Mouse (Mus musculus): ENCODE results near the gene Clk2. TPM values are rescaled to one million over a fixed set of nuclear protein-coding genes. Genes with fewer than 3 reads are reported as not detected.
A peak's percentile ranks its signal among the peaks of the same experiment; 100 is the strongest.
"Not testable (repeated sequence)": the region's sequence is repeated elsewhere in the genome, so short reads cannot be mapped to it uniquely, and the experiment has no call there.

Clk2 gene
- total RNA-seq, 2 experiments from 2014 or later, result 14.3 to 17.8 TPM

DNA sequence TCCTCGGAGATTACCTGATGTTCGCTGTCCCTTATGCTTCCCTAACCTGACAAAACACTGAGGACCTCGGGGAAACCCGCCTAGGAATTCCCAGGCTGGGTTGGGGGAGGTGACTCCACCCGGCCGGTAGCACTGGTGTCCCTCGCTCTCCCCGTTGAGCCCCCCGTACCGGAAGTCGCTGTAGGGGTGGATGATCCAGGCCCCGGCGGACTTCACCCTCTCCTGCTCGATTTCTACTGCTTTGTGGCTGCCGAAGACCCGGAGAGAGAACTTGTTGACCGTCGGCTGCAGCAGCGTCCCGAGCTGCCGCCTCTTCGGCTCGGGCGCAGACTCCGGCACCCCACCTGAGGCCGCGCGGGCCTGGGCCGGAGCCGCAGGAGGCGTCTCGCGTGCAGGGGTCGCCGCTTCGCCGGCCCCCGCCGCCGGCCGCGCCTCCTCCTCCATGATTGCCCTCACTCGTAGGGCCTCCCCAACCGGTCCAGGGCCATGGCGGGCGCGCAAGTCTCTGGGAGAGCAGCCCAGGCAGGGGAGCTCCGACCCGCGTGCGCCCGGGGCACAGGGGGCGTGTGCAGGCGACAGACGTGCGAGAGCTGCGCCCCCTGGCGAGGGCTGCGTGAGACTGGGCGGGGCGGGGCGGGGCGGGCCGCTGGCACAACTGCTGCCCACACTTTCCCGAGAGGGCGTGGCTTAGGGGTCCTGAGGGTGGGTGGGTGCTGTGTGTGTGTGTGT lies 4.8 kb upstream of the Clk2 start, which contains the start of gene Hcn3:
Gene Hcn3 (minus strand): TSS at position 581 of the 729 bp plus-strand sequence.
- DNase-seq, result peak; percentile 36 to 38

DNA sequence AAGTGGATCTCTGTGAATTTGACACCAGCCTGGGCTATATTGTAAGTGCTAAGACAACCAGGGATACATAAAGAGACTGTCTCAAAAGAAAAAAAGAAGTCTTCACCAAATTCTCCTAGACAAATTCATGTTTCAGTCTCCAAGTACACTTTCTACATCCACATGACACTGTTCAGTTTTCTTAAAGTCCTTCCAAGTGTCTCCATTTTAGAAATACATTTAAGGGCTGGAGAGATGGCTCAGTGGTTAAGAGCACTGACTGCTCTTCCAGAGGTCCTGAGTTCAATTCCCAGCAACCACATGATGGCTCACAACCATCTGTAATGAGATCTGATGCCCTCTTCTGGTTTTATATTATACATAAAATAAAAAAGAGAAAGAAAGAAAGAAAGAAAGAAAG lies 3.4 kb upstream of the Clk2 start:
- DNase-seq, result not testable (repeated sequence)

DNA sequence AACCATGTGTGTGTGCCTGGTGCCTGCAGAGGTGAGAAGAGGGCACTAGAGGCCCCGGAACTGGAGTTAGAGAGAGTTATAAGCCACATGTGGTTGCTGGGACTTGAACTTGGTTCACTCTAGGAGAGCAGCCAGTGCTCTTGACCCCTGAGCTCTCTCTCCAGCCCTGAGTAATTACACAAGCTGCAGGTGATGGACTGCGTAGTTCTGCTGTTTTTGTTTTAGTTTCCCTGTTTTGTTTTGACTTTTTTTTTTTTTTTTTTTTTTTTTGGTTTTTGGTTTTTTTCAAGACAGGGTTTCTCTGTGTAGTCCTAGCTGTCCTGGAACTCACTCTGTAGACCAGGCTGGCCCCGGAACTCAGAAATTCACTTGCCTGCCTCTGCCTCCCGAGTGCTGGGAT lies 2.8 kb upstream of the Clk2 start:
- no peak for DNase-seq

DNA sequence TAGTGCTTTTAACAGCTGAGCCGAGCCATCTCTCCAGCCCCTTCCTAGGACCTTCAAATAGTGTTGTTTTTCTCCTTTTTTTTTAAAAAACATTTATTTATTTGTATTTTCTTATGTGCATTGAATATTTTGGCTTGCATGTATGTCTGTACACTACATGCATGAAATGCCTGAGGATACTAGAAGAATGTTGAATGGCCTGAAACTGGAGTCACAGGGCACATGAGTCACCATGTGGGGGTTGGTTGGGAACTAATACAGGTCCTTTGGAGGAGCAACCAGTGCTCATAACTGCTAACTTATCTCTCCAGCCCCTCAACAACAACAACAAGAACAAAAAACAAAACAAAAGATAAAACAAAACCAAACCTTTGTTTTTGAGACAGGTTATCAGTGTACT lies 1.5 kb upstream of the Clk2 start:
- DNase-seq, result no peak

DNA sequence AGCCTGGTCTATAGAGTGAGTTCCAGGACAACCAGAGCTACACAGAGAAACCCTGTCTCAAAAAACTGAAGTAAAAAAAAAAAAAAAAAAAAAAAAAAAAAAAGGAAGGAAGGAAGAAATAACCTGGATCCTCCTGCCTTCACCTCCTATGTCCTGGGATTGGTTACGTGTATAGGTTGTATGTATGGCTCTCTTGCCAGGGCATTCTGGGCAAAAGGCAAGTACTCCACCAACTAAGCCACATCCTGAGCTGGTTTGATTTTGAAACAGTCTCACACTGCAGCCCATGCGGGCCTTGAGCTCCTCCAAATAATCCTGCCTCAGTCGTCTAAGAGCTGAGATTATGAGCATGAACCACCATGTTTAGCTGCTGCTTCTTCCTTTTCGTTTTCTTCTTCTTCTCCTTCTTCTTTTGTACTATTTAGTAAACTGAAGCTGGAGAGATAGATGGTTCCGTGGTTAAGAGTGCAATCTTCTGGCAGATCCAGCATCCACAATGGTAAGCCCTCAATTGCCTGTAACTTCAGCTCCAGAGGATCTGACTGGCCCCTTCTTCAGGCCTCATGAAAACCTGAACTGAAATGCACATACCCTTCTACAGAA lies 851 bp upstream of the Clk2 start:
- no peak for DNase-seq

DNA sequence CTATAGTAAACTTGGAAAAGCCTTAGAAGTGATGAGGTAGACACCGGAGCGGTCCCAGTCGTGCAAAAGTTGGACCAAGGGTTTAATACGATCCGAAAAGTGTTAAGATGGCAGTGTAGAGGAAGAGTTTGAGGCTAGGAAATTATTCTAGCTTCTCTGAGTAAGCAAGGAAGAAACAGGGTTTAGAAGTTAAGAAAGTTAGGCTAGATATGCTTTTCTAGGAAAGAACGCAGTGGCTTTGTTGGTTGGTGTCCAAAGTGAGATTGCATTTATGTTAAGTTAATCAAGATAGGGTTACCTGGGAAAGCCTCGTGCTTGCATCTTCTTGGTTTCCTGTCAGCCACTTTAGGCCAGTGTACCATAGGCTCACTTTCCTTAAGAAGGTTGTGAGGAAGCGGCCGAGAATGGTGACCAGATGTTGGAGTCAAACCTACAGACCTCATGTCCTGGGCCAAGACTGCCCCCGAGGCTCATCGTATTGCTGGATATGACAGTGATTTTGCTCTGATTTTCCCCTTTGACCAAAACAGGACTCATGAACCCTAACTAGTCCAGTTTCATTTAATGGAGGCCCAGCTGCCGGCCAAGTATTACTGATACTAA lies 774 bp downstream of the Clk2 start:
- DNase-seq, result no peak

DNA sequence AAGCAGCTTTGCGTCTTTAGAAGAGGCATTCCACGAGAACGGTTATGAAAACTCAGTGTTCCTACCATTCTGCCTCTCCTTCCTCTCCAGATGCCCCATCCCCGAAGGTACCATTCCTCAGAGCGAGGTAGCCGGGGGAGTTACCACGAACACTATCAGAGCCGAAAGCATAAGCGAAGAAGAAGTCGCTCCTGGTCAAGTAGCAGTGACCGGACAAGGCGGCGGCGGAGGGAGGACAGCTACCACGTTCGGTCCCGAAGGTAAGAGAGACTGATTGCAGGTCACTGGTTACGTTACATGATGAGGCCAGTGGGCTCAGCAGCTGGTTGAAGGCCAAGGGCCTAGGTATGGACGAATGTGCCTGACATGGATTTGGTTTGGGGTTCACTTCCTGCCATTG lies 2.4 kb downstream of the Clk2 start:
- no peak for DNase-seq

DNA sequence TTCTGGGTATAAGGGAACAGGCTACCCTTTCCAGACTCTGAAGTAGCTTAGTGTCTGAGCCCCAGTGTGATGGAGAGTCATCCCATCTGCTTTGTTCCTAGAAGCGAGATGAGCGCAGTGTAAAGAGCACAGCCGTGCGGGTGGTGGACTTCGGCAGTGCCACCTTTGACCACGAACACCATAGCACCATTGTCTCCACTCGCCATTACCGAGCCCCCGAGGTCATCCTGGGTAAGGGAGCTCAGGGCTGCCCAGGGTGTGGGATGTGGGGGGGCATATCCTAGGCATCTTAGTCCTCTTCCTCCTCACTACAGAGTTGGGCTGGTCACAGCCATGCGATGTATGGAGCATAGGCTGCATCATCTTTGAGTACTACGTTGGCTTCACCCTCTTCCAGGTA lies 10.2 kb downstream of the Clk2 start:
- no peak for DNase-seq

DNA sequence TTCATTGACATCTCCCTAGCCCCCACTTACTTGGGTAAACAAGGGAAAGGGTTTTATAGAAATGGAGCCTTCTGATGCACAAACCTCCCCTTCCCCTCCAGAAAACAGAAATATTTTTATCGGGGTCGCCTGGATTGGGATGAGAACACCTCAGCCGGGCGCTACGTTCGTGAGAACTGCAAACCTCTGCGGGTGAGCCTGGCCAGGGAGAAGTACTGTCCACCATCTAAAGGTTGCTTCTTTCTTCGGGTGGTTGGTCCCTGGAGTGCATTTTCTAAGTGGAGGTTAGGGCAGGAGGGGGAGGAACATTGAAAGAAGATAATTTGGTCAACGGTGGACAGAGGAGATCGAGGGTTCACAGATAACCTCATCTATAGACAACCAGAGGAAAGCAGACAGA lies 10.9 kb downstream of the Clk2 start:
- DNase-seq, result no peak

DNA sequence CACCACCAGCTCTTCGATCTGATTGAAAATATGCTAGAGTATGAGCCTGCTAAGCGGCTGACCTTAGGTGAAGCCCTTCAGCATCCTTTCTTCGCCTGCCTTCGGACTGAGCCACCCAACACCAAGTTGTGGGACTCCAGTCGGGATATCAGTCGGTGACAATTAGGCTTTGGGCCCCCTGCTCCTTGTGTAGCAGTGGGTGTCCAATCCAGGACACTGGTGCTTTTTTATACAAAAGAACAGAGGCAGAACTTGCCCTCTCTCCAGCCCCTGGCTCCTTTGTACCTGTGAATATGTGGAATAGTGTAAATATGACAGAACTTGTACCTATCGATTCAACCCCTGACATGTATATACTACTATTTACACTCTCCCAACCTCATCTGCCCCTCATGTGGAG lies 11.8 kb downstream of the Clk2 start:
- no peak for DNase-seq

DNA sequence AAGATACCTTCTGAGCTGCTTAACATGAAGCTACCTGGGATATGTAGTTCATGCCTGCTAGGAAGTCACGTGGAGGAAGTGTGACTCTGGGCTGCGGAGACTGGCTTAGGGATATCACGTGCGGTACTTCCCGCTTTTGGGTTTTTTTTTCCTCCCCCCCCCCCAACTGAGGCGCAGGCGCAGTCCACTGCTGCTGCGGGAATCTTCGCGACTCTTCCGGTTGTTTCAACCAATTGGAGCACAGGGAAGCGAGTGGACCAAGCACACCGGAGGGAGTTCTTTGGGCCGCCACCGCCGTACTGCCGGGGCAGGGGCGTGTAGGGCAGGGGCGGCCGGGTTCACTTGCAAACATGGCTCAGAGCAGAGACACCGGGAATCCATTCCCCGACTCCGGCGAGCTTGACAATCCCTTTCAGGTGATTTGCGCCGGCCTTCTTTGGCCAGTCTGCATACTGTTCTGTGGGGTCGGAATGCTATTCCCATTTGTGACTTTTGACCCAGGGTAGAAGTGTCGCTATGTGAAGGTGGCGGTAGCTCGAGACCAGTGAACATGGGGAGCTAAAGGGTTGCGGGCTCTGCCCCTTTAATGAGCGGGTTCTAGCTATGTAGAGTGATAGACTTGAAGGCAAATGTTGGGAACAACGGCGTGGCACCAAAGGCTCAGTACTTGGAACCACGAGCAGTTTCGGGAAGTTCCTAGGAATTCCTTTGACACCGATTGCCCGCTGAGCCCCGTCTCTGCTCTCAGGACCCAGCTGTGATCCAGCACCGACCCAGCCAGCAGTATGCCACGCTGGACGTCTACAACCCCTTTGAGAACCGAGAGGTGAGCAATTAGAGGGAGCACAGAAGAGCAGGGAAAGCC lies 12.9 kb downstream of the Clk2 start, which contains the start of gene Scamp3:
Gene Scamp3 (plus strand): TSS at position 232 of the 865 bp plus-strand sequence.
- DNase-seq, result peak; percentile 88 to 94

DNA sequence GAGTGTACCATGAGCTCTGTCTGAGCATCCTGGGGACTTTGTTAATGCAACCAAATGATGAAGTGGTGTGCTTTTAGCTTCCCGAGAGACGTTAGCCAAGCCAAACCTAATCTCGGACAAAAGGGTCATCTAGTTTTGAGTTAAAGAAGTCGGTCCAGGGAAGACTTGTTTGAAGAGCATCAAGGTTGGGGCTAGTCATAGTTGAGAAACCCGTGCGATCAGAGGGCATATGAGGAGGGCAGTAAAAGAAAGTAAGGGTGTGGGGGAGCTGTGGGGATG lies 13.5 kb downstream of the Clk2 start:
- no peak for DNase-seq

DNA sequence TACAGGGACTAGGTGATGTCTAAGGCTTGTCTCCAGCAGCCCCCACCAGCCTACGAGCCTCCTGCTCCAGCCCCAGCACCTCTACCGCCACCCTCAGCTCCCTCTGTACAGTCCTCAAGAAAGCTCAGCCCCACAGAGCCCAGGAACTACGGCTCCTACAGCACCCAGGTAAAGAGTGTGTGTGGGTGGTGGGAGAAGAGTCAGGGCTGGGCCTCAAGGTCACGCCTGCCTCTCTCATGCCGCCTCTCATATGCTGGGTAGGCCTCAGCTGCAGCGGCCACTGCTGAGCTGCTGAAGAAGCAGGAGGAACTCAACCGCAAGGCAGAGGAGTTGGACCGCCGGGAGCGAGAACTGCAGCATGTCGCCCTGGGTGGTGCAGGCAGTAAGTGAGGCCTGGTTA lies 14.5 kb downstream of the Clk2 start:
- DNase-seq, result no peak

DNA sequence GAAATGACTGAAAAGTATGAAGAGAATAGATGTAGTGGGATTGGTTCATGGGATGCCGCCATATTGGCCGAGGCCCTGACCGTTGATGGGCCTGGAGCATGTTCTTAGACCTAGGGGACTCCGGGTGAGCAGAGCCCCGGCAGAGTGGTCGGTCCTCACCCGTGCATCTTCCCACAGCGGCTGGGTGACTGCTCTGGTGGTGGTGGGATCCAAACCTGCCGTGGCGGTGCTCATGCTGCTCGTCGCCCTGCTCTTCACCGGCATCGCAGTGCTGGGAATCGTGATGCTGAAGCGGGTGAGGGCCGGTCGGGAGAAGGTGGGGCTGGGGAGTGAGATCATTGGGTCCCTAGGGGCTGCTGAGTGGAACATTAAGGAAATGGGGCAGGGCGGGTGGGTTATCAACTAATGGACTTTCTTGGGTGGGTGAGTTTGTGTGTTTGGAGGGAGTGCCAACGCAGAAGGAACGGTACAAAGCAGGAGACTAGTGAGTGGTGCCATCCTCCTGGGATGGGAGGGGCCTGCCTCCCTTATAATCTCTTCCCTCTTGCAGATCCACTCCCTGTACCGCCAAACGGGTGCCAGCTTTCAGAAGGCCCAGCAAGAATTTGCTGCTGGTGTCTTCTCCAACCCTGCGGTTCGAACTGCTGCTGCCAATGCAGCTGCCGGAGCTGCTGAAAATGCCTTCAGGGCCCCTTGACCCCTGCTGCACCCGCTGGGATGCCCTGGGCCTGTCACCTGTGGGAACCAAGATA lies 17.3 kb downstream of the Clk2 start:
- DNase-seq, result no peak

DNA sequence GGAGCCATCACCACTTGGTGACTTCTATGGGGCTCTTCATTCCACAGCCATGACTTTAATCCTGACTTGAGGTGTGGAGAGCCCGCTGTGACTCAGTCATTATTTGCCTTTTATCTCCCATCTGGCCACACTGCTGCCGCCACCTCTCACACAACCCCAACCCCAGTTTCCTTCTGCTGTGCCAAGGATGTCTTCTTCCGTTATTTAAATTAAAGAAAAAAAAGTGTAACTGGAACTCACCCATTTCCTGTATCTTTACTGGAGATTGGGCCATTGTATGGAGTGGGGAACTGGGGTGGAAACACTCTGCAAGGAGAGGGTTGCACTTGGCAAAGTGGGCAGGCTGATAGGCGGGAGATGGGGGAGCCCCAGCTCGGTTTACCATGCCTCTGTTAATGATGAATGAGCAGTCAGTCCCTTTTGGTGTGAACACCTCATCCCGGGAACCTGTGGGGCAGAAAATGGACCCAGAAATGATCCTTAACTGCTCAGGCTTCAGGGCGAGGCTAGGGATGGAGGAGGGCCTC lies 18.0 kb downstream of the Clk2 start:
- DNase-seq, result no peak

DNA sequence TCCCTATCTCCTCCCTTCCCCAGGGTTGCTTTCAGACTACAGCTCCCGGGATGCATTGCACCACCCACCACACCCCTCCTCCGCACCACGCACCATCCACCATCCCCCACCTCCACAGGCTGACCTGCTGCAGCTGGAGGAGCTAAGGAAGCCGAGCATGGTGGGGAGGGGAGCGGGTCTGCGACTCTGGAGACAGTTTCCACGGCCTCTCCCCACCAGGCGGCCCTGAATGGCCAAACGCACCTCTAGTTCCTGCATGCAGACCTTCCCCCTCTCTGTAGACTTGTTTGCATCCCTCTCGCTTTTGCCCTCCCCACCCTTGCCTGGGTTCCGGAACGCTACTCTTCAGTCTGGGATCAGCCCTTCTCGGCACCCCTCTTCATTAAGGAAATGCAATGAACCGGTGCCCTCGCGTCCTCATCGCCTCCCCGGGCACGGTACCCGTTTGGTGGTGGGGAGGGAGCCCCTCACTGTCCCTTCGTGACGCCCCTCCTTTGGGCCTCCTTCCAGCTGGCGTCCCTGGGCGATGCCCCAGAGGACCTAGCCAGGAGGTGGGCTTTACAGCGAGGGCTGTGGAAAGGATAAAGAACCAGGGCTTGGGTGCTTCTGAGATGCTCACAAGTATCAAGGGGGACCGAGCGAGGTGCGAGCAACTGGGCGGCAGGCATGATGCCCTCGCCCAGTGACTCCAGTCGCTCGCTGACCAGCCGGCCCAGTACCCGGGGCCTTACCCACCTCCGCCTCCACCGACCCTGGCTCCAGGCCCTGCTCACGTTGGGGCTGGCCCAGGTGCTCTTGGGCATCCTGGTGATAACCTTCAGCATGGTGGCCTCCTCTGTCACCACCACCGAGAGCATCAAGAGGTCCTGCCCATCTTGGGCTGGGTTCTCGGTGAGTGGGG lies 18.7 kb downstream of the Clk2 start, which contains the start of gene Fam189b:
Gene Fam189b (plus strand): TSS at position 86 of the 901 bp plus-strand sequence.
- DNase-seq, result peak; percentile 87 to 91

DNA sequence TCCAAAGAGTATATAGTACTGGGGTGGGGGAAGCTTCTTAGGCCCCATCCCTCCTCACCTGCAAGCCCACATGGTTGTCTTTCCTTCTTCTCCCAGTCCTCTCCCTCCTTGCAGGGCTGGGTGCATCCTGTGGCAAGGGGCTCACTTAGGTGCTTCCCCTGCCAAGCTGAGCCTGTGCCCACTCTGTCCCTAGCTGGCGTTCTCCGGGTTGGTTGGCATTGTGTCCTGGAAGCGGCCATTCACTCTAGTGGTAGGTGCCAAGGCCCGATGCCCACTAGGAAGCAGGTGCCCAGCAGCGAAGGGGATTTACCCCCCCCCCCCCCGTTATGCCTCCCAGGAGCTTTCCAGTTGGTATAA lies 19.3 kb downstream of the Clk2 start:
- DNase-seq, result no peak

DNA sequence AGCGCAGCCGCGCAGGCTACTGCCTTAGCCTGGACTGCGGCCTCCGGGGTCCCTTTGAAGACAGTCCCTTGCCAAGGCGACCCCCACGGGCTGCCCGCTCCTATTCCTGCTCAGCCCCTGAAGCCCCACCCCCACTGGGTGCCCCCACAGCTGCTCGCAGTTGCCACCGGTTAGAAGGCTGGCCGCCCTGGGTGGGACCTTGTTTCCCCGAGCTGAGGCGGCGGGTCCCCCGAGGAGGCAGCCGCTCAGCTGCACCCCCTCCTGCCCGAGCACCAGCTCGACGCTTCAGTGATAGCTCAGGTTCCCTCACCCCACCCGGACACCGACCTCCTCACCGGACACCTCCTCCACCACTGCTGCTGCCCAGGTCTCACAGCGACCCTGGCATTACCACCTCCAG lies 22.6 kb downstream of the Clk2 start:
- DNase-seq, result no peak

DNA sequence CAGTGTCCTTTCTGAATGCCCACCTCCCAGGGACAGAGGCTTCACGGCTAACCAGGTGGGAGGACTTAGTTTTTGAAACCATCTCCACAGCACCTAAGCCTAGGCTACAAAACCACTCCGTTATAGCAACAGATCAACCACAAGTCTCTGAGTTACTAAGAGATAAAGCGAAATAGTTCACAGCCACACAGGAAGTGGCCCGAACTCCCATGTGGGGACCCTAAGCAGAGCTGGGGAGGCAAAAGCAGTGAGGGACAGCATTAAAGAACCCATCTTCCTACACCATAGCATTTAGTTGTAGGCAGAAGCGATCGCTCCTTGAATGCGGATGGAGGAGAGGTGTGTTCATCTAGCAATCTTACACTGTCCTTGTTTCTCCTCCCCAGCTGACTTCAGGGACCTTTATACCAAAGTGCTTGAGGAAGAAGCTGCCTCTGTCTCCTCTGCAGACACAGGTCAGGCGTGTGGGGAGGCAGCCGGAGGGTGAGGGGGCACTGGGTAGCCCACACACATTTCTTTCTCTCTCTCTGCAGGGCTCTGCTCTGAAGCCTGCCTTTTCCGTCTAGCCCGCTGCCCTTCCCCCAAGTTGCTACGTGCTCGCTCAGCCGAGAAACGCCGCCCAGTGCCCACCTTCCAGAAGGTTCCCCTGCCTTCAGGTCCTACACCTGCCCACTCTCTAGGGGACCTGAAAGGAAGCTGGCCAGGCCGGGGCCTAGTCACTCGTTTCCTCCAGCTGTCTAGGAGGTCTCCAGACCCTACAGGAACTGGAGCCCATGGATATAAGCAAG lies 23.3 kb downstream of the Clk2 start:
- DNase-seq, result no peak

DNA sequence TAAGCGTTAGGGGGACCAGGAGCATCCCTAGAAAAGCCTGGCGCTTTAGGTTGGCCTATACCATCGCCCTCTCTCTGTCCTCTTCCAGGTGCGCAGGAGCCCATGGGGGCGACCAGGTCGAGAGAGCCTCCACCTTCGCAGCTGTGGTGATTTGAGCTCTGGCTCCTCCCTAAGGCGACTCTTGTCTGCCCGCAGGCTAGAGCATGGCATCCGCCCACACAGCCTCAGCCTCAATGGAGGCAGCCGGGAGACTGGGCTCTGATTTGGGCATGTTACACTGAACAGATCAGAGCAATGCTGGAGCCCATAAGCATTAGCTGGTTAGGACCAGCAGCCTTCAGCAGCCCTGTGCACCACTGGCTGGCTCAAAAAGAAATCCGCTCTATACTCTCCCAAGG lies 23.9 kb downstream of the Clk2 start:
- no peak for DNase-seq
